Comparison of ENCODE assay signal across 24 mouse cellular contexts in genomic region chr9:48828839-48829238, GRCm38 (mm10). TPM values are rescaled to one million over a fixed set of nuclear protein-coding genes. Genes with fewer than 3 reads are reported as not detected.
DNase-seq lines count a peak whose midpoint lies in the region; TF ChIP-seq lines count a peak whose summit lies in the region.
"Had no signal": no experiment of that assay in that cellular context is flagged by ENCODE, and none has a peak within 500 bp of the region (broad histone marks: within the 10 kb centered on the region; RNA-seq: fewer than 3 reads in every experiment).

No protein-coding gene starts in this region.

- H3K4me3 ChIP-seq in gastrocnemius, adult 2 months = peak overlapping the region; percentile 69
- no peak overlapping the region for H3K4me3 ChIP-seq in heart, adult 2 months
- H3K4me3 ChIP-seq in left cerebral cortex, adult 2 months = peak overlapping the region; percentile 17; the same call in 1 of the 2 replicates
- H3K4me3 ChIP-seq: embryonic facial prominence, embryonic 13.5 days; erythroblast, embryonic 14.5 days; forebrain, embryonic 13.5 days; heart, embryonic 12.5 days; heart, embryonic 15.5 days; hindbrain, embryonic 12.5 days; hindbrain, embryonic 15.5 days had no signal

- 55% methylated on average over 7 of the region's 7 CpGs for WGBS in heart, adult 2 months

- TF ChIP-seq POLR2A in heart, adult 2 months (IDR thresholded peaks at IDR 0.05; ENCODE audit: insufficient read depth, low read depth, low read length) = no peak

- H3K4me1 ChIP-seq in heart, adult 2 months (ENCODE audit: control insufficient read depth, insufficient read depth, low read length) = peaks cover 53% of the 10 kb centered on the region
- H3K4me1 ChIP-seq: hindbrain, embryonic 15.5 days had no signal

- H3K36me3 ChIP-seq in heart, adult 2 months (ENCODE audit: control insufficient read depth, insufficient read depth, low read length) = peaks cover 73% of the 10 kb centered on the region
- H3K36me3 ChIP-seq: embryonic facial prominence, embryonic 13.5 days; heart, embryonic 12.5 days; hindbrain, embryonic 15.5 days had no signal

- peaks cover 13% of the 10 kb centered on the region for H3K79me2 ChIP-seq in heart, adult 2 months (replicated peaks; ENCODE audit: control insufficient read depth, insufficient read depth, low read length)

- DNase-seq in gastrocnemius, adult 2 months = no peak
- DNase-seq in gastrocnemius, adult 8-10 months (ENCODE audit: low spot score in 2 of 2) = no peak
- DNase-seq in heart, adult 2 months = peak in 1 of 2 experiments; percentile 20
- DNase-seq in heart, postnatal 10 days = no peak
- no peak for DNase-seq in left cerebral cortex, adult 2 months (ENCODE audit: extremely low spot score in 1 of 2, low spot score in 2 of 2)
- DNase-seq in left cerebral cortex, postnatal 36 days (ENCODE audit: low spot score in 2 of 2) = no peak
- no peak for DNase-seq in urinary bladder, adult 2 months (ENCODE audit: low spot score)
- DNase-seq: adrenal gland, adult 2 months; adrenal gland, postnatal 14 days; cerebellum, adult 11 months; cerebellum, adult 2 months; cerebellum, adult 9-11 months; cerebellum, postnatal 25 days; heart, postnatal 14 days; kidney, adult 2 months had no signal

- TF ChIP-seq EP300 in heart, adult 2 months (IDR thresholded peaks at IDR 0.05; ENCODE audit: insufficient read depth, low read depth, low read length) = 0 out of 2 replicates have a peak, but pooled peaks have one; percentile 16

- H3K27me3 ChIP-seq in heart, adult 2 months (ENCODE audit: control insufficient read depth, insufficient read depth, low read length) = no peaks in the 10 kb centered on the region

- H3K9ac ChIP-seq in heart, adult 2 months (ENCODE audit: low read depth, low read length) = no peak overlapping the region
- H3K9ac ChIP-seq: embryonic facial prominence, embryonic 13.5 days; forebrain, embryonic 13.5 days; heart, embryonic 12.5 days; heart, embryonic 15.5 days; hindbrain, embryonic 12.5 days; hindbrain, embryonic 15.5 days had no signal

- H3K27ac ChIP-seq in gastrocnemius, adult 2 months = peak overlapping the region; percentile 96
- H3K27ac ChIP-seq in heart, adult 2 months = no peak overlapping the region
- no peak overlapping the region for H3K27ac ChIP-seq in left cerebral cortex, adult 2 months
- H3K27ac ChIP-seq: embryonic facial prominence, embryonic 13.5 days; forebrain, embryonic 13.5 days; heart, embryonic 15.5 days; hindbrain, embryonic 12.5 days; hindbrain, embryonic 15.5 days had no signal

- intact Hi-C loops in gastrocnemius, adult 2 months (cut with DNase I) = no loop called here
- intact Hi-C loops in heart, adult 2 months (cut with DNase I) = no loop called here
- intact Hi-C loops in heart, postnatal 10 days (cut with DNase I) = no loop called here
- intact Hi-C loops in left cerebral cortex, adult 2 months (cut with DNase I) = no loop called here
- intact Hi-C loops in left cerebral cortex, postnatal 36 days (cut with DNase I) = no loop called here

- TF ChIP-seq CTCF in gastrocnemius, adult 2 months (IDR thresholded peaks at IDR 0.05) = no peak
- TF ChIP-seq CTCF in heart, adult 2 months (IDR thresholded peaks at IDR 0.05) = no peak
- TF ChIP-seq CTCF in left cerebral cortex, adult 2 months (IDR thresholded peaks at IDR 0.05) = no peak

RNA-seq across cellular contexts. Expression of gene Zbtb16, which starts 7.2 kb away (rescaled TPM):
- 100 to 1,000 TPM; 163 to 166 TPM for total RNA-seq in gastrocnemius, adult 2 months (2021)
- 100 to 1,000 TPM; 106 to 199 (median 117) TPM for total RNA-seq in gastrocnemius, adult 8-10 months (2022)
- total RNA-seq in heart, adult 2 months (2021) = 100 to 1,000 TPM; 149 to 150 TPM
- polyA plus RNA-seq in heart, adult 2 months (2012; rRNA removed) = 15.7 and 23.7 TPM in 2 replicates
- total RNA-seq in heart, postnatal 10 days (2021) = 100 to 1,000 TPM in 1 of 2 experiments, 10 to 100 TPM in 1; 25.5 to 199 TPM
- 100 to 1,000 TPM in 1 of 2 experiments, 10 to 100 TPM in 1; 92.9 to 111 TPM for total RNA-seq in left cerebral cortex, adult 2 months (2021)
- total RNA-seq in left cerebral cortex, postnatal 36 days (2021) = 10 to 100 TPM; 75.1 to 93.6 TPM
- 7.4 and 21.3 TPM in 2 replicates for polyA plus RNA-seq in urinary bladder, adult 2 months (2012; rRNA removed)
- polyA plus RNA-seq: C2C12; CD4-positive, CD25-positive, alpha-beta regulatory T cell, adult 4 months had no signal
